15 mouse cellular contexts compared by ENCODE assay signal in the genomic region with DNA sequence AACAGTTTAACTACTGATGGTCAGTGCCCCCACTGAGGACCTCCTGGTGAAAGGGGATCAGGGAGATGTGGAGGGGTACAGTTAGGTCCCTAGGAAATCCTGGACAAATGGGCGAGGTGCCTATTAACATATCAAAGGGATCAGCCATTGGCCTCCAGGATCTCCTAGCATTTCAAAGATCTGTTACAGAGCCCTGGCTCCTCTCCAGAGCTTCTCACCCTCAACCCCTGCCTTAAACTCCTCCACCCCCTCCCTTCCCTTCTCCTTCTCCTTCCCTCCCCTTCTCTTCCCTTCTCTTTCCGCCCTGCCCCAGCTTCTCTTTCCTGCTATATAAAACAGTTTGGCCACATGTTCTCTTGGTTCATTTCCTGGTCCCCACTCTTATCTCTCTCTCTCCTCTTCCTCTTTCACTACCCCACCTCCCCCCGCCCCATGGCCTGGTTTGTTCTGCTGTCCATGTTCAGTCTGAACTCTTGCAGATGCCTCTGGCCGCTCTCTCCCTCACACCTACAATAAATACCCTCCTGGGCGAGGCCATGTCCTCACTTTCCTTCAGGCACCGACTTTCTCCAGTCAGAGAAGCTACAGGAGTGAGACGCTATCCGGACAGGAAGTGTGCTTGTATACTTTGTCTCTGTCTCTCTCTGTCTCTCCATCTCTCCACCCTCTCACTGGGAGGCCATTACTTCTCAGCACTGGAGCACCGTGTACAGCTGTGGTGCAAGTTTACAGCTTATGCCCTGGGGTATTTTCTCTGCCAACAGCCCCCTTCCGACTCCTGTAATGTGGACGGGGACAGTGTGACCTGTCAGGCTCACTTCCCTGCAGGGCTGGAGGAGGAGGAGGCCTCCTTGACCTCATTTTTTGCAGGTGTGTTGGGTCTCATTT.
A peak's percentile ranks its signal among the peaks of the same experiment; 100 is the strongest.
DNase-seq lines count a peak whose midpoint lies in the region; ATAC-seq and TF ChIP-seq lines count a peak whose summit lies in the region.
"Had no signal": no experiment of that assay in that cellular context is flagged by ENCODE, and none has a peak within 500 bp of the region (broad histone marks: within the 10 kb centered on the region; RNA-seq: fewer than 3 reads in every experiment).

No protein-coding gene starts in this region.

- 50% methylated on average over 11 of the region's 11 CpGs for WGBS in forebrain, embryonic 10.5 days
- 52% methylated on average over 11 of the region's 11 CpGs for WGBS in forebrain, embryonic 13.5 days
- 36% methylated on average over 11 of the region's 11 CpGs for WGBS in kidney, embryonic 16.5 days

- no peaks in the 10 kb centered on the region for H3K27me3 ChIP-seq in forebrain, embryonic 10.5 days (ENCODE audit: poor library complexity, severe bottlenecking)
- no peaks in the 10 kb centered on the region for H3K27me3 ChIP-seq in forebrain, embryonic 13.5 days
- H3K27me3 ChIP-seq in kidney, embryonic 16.5 days (ENCODE audit: insufficient read depth, low read length): no peaks in the 10 kb centered on the region
- H3K27me3 ChIP-seq: midbrain, embryonic 15.5 days had no signal

- in situ Hi-C loops in ES-E14 (cut with MboI; ENCODE audit: low sequenced_read_pairs in 2 of 2, unreplicated experiment in 2 of 2): no loop called here

- no peak for ATAC-seq in forebrain, embryonic 13.5 days
- peak; percentile 53 for ATAC-seq in kidney, embryonic 16.5 days (ENCODE audit: low FRiP score, low TSS enrichment)
- ATAC-seq: midbrain, embryonic 15.5 days had no signal

- DNase-seq in forebrain, embryonic 10.5 days (ENCODE audit: extremely low spot score, low spot score): no peak
- DNase-seq in kidney, adult 8-10 months: no peak
- no peak for DNase-seq in ES-E14 (ENCODE audit: low read depth, low spot score)
- peak; percentile 7 to 45 for DNase-seq in thymus, adult 18-20 months
- DNase-seq in urinary bladder, adult 18-20 months (ENCODE audit: low spot score in 2 of 2): no peak
- DNase-seq in cerebellum, adult 9-10 months: no peak
- DNase-seq: adrenal gland, adult 2 months; cerebellum, postnatal 25 days; heart, adult 2 months; kidney, adult 11 months; right cerebral cortex, postnatal 4 days had no signal

- no peaks in the 10 kb centered on the region for H3K9me3 ChIP-seq in forebrain, embryonic 10.5 days
- H3K9me3 ChIP-seq in forebrain, embryonic 13.5 days (replicated peaks): no peaks in the 10 kb centered on the region
- no peaks in the 10 kb centered on the region for H3K9me3 ChIP-seq in kidney, embryonic 16.5 days (ENCODE audit: low read length)
- H3K9me3 ChIP-seq in ES-E14 (ENCODE audit: control insufficient read depth, insufficient read depth, low read depth, low read length): no peaks in the 10 kb centered on the region
- H3K9me3 ChIP-seq: midbrain, embryonic 15.5 days had no signal

- no peaks in the 10 kb centered on the region for H3K36me3 ChIP-seq in forebrain, embryonic 10.5 days (replicated peaks)
- no peaks in the 10 kb centered on the region for H3K36me3 ChIP-seq in forebrain, embryonic 13.5 days (ENCODE audit: poor library complexity, severe bottlenecking)
- no peaks in the 10 kb centered on the region for H3K36me3 ChIP-seq in kidney, embryonic 16.5 days (ENCODE audit: insufficient read depth, low read length)
- H3K36me3 ChIP-seq in ES-E14 (ENCODE audit: control insufficient read depth, insufficient read depth, low read length, poor library complexity, severe bottlenecking): no peaks in the 10 kb centered on the region
- H3K36me3 ChIP-seq: midbrain, embryonic 15.5 days had no signal

- peaks cover 31% of the 10 kb centered on the region for H3K4me1 ChIP-seq in forebrain, embryonic 10.5 days
- H3K4me1 ChIP-seq in forebrain, embryonic 13.5 days: peaks cover 10% of the 10 kb centered on the region
- peaks cover 22% of the 10 kb centered on the region for H3K4me1 ChIP-seq in kidney, embryonic 16.5 days (ENCODE audit: insufficient read depth, low read length)
- H3K4me1 ChIP-seq in ES-E14 (ENCODE audit: control insufficient read depth in 2 of 2, insufficient read depth in 2 of 2, low read length in 2 of 2, poor library complexity in 1 of 2): peaks cover 6 to 17% of the 10 kb centered on the region in 2 experiments; a peak in 3 of 4 replicates

- no peak overlapping the region for H3K4me2 ChIP-seq in forebrain, embryonic 13.5 days
- H3K4me2 ChIP-seq in kidney, embryonic 16.5 days (replicated peaks; ENCODE audit: low read depth, low read length): no peak overlapping the region
- H3K4me2 ChIP-seq: midbrain, embryonic 15.5 days had no signal

- 0 out of 2 replicates have a peak overlapping the region, but pooled peaks have one; percentile 25 for H3K27ac ChIP-seq in forebrain, embryonic 10.5 days
- no peak overlapping the region for H3K27ac ChIP-seq in forebrain, embryonic 13.5 days
- H3K27ac ChIP-seq in kidney, embryonic 16.5 days (ENCODE audit: low read length): no peak overlapping the region
- peak overlapping the region; percentile 79 for H3K27ac ChIP-seq in ES-E14 (ENCODE audit: insufficient read depth, low read depth, low read length, poor library complexity, severe bottlenecking)
- H3K27ac ChIP-seq: heart, adult 2 months; midbrain, embryonic 15.5 days; stomach, postnatal 0 days had no signal

- no peak overlapping the region for H3K9ac ChIP-seq in forebrain, embryonic 13.5 days
- no peak overlapping the region for H3K9ac ChIP-seq in kidney, embryonic 16.5 days (replicated peaks; ENCODE audit: low read length)
- no peak overlapping the region for H3K9ac ChIP-seq in ES-E14 (ENCODE audit: insufficient read depth, low read depth, low read length, poor library complexity, severe bottlenecking)
- H3K9ac ChIP-seq: midbrain, embryonic 15.5 days had no signal

- H3K4me3 ChIP-seq in forebrain, embryonic 10.5 days: no peak overlapping the region
- H3K4me3 ChIP-seq in forebrain, embryonic 13.5 days: no peak overlapping the region
- no peak overlapping the region for H3K4me3 ChIP-seq in kidney, embryonic 16.5 days (ENCODE audit: low read length)
- no peak overlapping the region for H3K4me3 ChIP-seq in ES-E14 (ENCODE audit: insufficient read depth in 1 of 2, low read depth in 1 of 2, low read length in 2 of 2, poor library complexity in 1 of 2, severe bottlenecking in 1 of 2)
- H3K4me3 ChIP-seq: heart, adult 2 months; midbrain, embryonic 15.5 days had no signal

TF ChIP-seq in ES-E14, 5 proteins besides CTCF, POLR2A, EP300 and RAD21:
- TF ChIP-seq HCFC1 (IDR thresholded peaks at IDR 0.05; ENCODE audit: borderline replicate concordance, insufficient read depth, low read length) (no peak), ZC3H11A (IDR thresholded peaks at IDR 0.05; ENCODE audit: borderline replicate concordance, low read depth, low read length) (no peak), ZNF384 (IDR thresholded peaks at IDR 0.05; ENCODE audit: low read depth, low read length) (no peak), MAFK (IDR thresholded peaks at IDR 0.05; ENCODE audit: insufficient read depth, low read depth, low read length) (no peak), CHD2 (IDR thresholded peaks at IDR 0.05; ENCODE audit: low read depth, low read length) (no peak)
TF ChIP-seq in ES-E14: peak in this region for 0.

Comparison
In these comparisons a context has a peak if more than half of its experiments do, and no peak if none do; other contexts are left out.
1. H3K27ac ChIP-seq: peak in forebrain, embryonic 10.5 days (single experiment) and ES-E14 (single experiment); none in forebrain, embryonic 13.5 days (single experiment) and kidney, embryonic 16.5 days (single experiment).
2. DNase-seq: peak in thymus, adult 18-20 months (2 of 2); none in forebrain, embryonic 10.5 days (single experiment), kidney, adult 8-10 months (0 of 2), ES-E14 (single experiment), urinary bladder, adult 18-20 months (0 of 2) and cerebellum, adult 9-10 months (single experiment).